Mouse (Mus musculus) midbrain, embryonic 14.5 days (tissue): ENCODE measurements at regions not wholly inside any gene's neighbourhood (a gene's known extent, or its start where the extent isn't known, plus 50 kb on each side); places are given as distances from the start of the nearest gene placed in this dataset.

Experiments
- ATAC-seq: fragments of 200-750 bp; cut with Nextera tagmentation; 2 replicates; pipeline ENCODE4 v1.8.0; 2017; ENCODE audit warnings: moderate number of reproducible peaks, moderate library complexity; ENCODE audit not compliant: low FRiP score, low TSS enrichment
- DNase-seq: peaks from one replicate; pipeline ENCODE4 v3.0.0-alpha.2; 2015
- H3K27ac ChIP-seq: fragments of 300-500 bp; sonication (generic); replicated peaks from 2 replicates; pipeline ENCODE4 v1.5.1; 2014; ENCODE audit warnings: mild to moderate bottlenecking, low read depth, low read length, moderate library complexity
- H3K27me3 ChIP-seq: fragments of 300-500 bp; sonication (generic); 2 replicates; pipeline ENCODE4 v1.6.1; 2014; ENCODE audit warnings: low read length, control low read depth, mixed read lengths; ENCODE audit not compliant: control insufficient read depth, insufficient read depth
- H3K36me3 ChIP-seq: fragments of 300-500 bp; sonication (generic); 2 replicates; pipeline ENCODE4 v1.6.1; 2014; ENCODE audit warnings: low read length, control low read depth; ENCODE audit not compliant: control insufficient read depth, insufficient read depth
- H3K4me1 ChIP-seq: fragments of 300-500 bp; sonication (generic); 2 replicates; pipeline ENCODE4 v1.6.1; 2014; ENCODE audit warnings: mild to moderate bottlenecking, antibody characterized with exemption, low read length, control low read depth; ENCODE audit not compliant: control insufficient read depth, insufficient read depth
- H3K4me2 ChIP-seq: fragments of 300-500 bp; sonication (generic); 2 replicates; pipeline ENCODE4 v1.6.1; 2014; ENCODE audit warnings: mild to moderate bottlenecking, low read length, moderate library complexity
- H3K4me3 ChIP-seq: fragments of 300-500 bp; sonication (generic); replicated peaks from 2 replicates; pipeline ENCODE4 v1.5.1; 2014; ENCODE audit warnings: low read depth, low read length
- H3K9ac ChIP-seq: fragments of 300-500 bp; sonication (generic); replicated peaks from 2 replicates; pipeline ENCODE4 v1.6.1; 2014; ENCODE audit warnings: mild to moderate bottlenecking, low read length, moderate library complexity
- H3K9me3 ChIP-seq: fragments of 300-500 bp; sonication (generic); 2 replicates; pipeline ENCODE4 v1.6.1; 2016; ENCODE audit warnings: low read length, control low read depth, mixed read lengths; ENCODE audit not compliant: control insufficient read depth
- WGBS: fragments of 180-500 bp; shearing (Covaris S2); extraction: QIAGEN DNeasy Blood & Tissue Kit; methylation state at CpG from one replicate; pipeline ENCODE4 v1.1.7; 2014; 5-methylcytosine and 5-hydroxymethylcytosine counted together

DNA sequence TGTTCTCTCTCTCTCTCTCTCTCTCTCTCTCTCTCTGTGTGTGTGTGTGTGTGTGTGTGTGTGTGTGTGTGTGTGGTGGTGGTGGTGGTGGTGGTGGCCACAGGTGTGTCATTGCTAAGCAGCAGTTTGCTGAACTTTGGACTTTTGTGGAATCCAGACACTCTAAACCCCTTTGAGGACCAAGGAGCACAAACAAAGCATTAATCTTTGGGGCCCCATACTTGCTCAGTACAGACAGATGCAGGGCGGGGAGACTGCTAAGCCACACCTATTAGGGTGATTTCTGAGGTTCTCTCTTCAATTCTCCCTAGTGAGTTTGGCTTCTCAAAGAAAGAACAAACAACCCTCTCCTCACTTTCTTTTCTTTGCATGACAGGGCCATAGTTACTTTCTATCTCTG lies 158.1 kb upstream of the Ctnnb1 start:
- H3K36me3 ChIP-seq = no peaks in the 10 kb centered on the region
- no peak overlapping the region for H3K4me2 ChIP-seq
- no peaks in the 10 kb centered on the region for H3K9me3 ChIP-seq
- ATAC-seq = no peak
- no peak overlapping the region for H3K27ac ChIP-seq
- H3K4me3 ChIP-seq = no peak overlapping the region
- 48% methylated on average over 1 of the region's 1 CpGs for whole genome bisulfite sequencing
- H3K4me1 ChIP-seq = 0 out of 2 replicates have a peak, but pooled peaks cover 6% of the 10 kb centered on the region
- no peak for DNase-seq
- H3K9ac ChIP-seq = no peak overlapping the region
- no peaks in the 10 kb centered on the region for H3K27me3 ChIP-seq

DNA sequence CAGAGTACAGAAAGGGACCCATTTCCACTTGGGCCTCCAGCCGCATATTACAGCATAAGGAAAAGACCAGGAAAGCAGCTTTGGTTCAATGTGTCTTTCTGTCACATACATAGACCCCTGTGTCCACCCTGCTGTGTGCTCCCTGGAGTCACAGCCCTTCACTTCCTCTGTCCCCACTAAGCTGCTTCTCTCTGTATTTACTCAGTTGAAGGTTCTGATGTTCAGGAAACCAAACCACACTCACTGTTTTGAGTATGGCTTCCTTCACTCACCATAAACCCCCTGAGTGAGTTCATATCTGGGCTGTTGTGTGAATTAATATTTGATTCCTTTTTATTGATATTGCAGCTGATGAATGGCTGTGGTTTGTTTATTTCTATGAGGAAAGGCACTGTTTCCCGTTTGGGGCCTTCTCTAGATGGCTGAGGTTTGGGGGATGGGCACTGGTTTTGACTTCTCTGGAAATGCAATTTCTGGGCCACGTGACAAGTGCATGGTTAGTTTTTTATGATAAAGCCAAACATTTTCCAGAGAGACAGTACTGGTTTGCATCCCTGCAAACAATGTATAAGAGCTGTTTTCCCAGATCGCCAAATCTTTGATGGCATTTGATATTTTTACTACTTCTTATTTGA lies 157.0 kb upstream of the Ctnnb1 start:
- no peak overlapping the region for H3K9ac ChIP-seq
- no peak overlapping the region for H3K27ac ChIP-seq
- DNase-seq (no peak), ATAC-seq (no peak)
- 0 out of 2 replicates have a peak, but pooled peaks cover 6% of the 10 kb centered on the region for H3K4me1 ChIP-seq
- no peak overlapping the region for H3K4me3 ChIP-seq
- H3K36me3 ChIP-seq = no peaks in the 10 kb centered on the region
- WGBS = 60% methylated on average over 4 of the region's 4 CpGs
- H3K9me3 ChIP-seq = no peaks in the 10 kb centered on the region
- H3K4me2 ChIP-seq = no peak overlapping the region
- H3K27me3 ChIP-seq = no peaks in the 10 kb centered on the region

DNA sequence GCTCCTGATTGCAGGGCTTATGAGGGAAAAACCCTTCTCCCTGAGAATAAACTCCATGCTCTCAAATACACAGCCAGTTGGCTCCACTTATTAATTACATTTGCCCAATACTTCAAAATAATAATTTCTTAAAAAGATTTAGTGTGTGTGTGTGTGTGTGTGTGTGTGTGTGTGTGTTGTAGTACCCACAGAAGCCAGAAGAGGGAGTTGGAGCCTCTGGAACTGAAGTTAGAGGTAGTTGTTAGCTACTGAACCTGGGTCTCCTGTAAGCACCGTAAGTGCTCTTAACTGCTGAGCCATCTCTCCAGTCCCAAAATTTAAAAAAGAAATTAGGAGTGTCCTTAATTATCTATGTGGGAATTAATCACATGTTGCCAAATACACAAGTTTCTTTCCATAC lies 154.8 kb upstream of the Ctnnb1 start:
- no peak overlapping the region for H3K27ac ChIP-seq
- no peaks in the 10 kb centered on the region for H3K36me3 ChIP-seq
- no peak overlapping the region for H3K9ac ChIP-seq
- H3K4me3 ChIP-seq = no peak overlapping the region
- no peak overlapping the region for H3K4me2 ChIP-seq
- 93% methylated on average over 1 of the region's 1 CpGs for WGBS
- no peaks in the 10 kb centered on the region for H3K9me3 ChIP-seq
- no peaks in the 10 kb centered on the region for H3K27me3 ChIP-seq
- ATAC-seq (no peak), DNase-seq (no peak)
- H3K4me1 ChIP-seq = 0 out of 2 replicates have a peak, but pooled peaks cover 6% of the 10 kb centered on the region

DNA sequence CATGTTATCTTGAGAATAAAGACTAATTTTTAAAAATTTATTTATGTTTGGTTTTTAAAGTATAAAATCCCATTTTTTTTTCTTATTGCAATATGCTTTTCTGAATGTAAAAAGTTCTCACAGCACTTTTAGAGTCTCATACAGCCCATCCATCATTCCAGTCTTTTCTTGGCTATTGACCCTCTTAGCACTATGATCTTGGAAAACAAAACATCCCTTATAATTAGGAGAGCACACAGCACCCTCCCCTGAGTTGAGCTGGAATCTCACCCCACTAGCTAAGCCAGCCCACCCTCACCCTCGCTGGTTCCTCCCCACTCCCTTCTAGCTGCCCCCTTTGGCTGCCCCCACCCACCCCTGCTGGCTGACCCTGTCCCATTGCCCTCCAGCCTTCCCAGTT lies 154.2 kb upstream of the Ctnnb1 start:
- 0 out of 2 replicates have a peak, but pooled peaks cover 1% of the 10 kb centered on the region for H3K4me1 ChIP-seq
- H3K27ac ChIP-seq = no peak overlapping the region
- no peak for ATAC-seq
- no peaks in the 10 kb centered on the region for H3K9me3 ChIP-seq
- H3K4me3 ChIP-seq = no peak overlapping the region
- H3K27me3 ChIP-seq = no peaks in the 10 kb centered on the region
- 40% methylated on average over 1 of the region's 1 CpGs for WGBS
- no peak for DNase-seq
- no peak overlapping the region for H3K4me2 ChIP-seq
- H3K36me3 ChIP-seq = no peaks in the 10 kb centered on the region
- no peak overlapping the region for H3K9ac ChIP-seq

DNA sequence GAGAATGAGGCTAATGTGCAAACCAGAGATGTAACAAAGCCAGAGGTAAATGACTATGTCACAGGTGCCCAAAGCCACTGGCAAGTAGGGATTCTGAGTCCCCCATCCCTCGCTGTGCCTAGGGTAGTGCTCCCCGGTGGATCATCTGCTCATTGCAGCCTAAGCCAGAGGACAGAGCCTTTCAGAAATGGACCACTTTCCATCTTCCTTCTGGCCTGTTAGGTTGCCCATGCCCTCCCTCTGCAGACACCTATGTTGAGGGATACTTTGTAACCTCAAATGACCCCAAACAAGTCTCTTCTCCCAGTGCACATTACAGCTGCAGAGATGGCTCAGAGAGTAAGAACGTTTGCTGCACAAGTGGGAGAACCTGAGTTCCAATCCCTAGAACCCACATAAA lies 153.3 kb upstream of the Ctnnb1 start:
- H3K9me3 ChIP-seq = no peaks in the 10 kb centered on the region
- no peak for ATAC-seq
- 54% methylated on average over 3 of the region's 3 CpGs for WGBS
- no peaks in the 10 kb centered on the region for H3K4me1 ChIP-seq
- no peak overlapping the region for H3K27ac ChIP-seq
- no peak overlapping the region for H3K4me3 ChIP-seq
- H3K27me3 ChIP-seq = no peaks in the 10 kb centered on the region
- no peaks in the 10 kb centered on the region for H3K36me3 ChIP-seq
- no peak overlapping the region for H3K4me2 ChIP-seq
- no peak for DNase-seq
- H3K9ac ChIP-seq = no peak overlapping the region

DNA sequence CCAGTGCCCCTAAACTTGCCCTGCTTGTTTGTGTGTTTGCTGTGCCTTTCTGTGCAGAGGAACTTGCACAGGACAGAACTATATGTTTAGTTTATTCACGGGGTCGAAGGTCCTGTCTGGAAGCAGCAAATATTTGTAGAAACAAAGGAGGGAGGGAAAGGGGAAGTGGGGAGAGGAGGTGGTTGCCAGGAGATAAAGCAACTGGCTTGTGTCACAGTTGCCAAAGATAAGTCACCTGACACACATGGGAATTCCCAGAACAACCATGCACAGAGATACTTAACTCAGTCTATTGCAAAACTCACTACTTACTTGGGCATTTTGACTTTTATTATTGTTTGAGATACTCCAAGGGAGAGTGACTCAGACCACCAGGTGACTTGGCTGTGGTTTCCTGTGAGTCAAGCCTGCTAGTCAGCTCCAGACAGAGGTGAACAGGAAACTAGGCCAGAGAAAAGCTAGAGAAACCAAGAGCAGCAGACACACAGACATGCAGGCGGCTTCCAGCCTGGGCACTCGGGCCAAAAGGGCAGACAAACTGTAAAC lies 152.5 kb upstream of the Ctnnb1 start:
- Histone ChIP-seq H3K27ac (no peak overlapping the region), H3K4me2 (no peak overlapping the region)
- WGBS = 76% methylated on average over 4 of the region's 4 CpGs

DNA sequence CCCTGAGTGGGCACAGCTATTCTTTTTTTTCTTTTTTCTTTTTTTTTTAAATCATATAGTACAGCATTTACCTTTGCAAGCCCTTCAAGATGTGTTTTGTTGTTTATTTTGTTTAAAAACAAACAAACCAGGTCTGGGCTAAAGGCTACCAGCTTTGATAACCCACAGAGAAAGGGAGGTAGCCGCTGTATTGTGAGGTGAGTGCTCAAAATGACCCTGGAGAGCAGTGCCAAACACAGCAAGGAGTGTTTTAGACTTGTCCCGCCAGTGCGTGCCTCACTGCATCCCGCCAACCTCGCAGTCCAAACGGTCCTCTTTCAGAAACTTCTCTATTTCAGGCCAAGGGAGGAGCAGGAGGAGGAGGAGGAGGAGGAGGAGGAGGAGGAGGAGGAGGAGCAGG lies 152.0 kb upstream of the Ctnnb1 start:
- WGBS = 70% methylated on average over 6 of the region's 6 CpGs
- Histone ChIP-seq H3K27me3 (no peaks in the 10 kb centered on the region), H3K27ac (no peak overlapping the region), H3K4me3 (no peak overlapping the region), H3K9me3 (no peaks in the 10 kb centered on the region), H3K9ac (no peak overlapping the region), H3K36me3 (no peaks in the 10 kb centered on the region), H3K4me2 (no peak overlapping the region), H3K4me1 (no peaks in the 10 kb centered on the region)
- DNase-seq = no peak
- no peak for ATAC-seq

More for the DNA sequence above, 152.5 kb upstream of the Ctnnb1 start:
- ATAC-seq (no peak), DNase-seq (no peak)
- Histone ChIP-seq H3K4me3 (no peak overlapping the region), H3K27me3 (no peaks in the 10 kb centered on the region), H3K36me3 (no peaks in the 10 kb centered on the region), H3K9ac (no peak overlapping the region), H3K9me3 (no peaks in the 10 kb centered on the region), H3K4me1 (no peaks in the 10 kb centered on the region)

DNA sequence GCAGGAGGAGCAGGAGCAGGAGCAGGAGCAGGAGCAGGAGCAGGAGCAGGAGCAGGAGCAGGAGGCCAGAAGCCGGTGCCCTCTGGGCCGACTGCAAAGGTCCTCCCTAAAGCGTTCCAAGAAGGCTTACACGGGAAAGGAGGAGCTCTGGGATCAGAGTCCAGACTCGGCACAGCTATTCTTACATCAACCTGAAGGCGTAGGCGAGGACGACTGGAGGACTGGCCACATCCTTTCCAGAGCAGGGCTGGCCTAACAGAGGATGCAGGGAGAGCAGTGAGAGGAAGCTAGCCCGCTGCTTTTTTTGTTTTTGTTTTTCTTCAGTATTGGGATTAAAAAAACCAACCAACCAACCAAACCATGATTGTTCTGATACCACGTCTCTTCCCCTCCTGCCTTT lies 151.5 kb upstream of the Ctnnb1 start:
- no peak for ATAC-seq

DNA sequence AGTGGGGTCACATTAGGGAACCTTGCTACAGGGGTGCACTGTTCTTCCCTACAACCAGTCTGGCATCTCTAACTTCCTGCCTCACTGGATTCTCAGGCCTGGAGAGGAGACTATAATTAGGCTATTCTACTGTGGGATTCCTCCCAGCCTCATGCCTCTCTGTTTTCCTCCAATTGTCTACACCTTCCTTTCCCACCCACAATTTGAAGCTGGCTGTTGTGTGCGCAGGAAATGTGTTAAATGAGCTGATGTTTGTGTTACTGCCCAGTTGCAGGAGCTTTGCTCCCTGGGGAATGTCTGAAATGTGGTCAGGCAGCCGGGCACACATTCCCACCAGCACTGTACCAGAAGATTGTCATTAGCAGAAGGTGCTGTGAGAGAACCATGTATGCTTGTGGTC lies 150.6 kb upstream of the Ctnnb1 start:
- Histone ChIP-seq H3K9ac (no peak overlapping the region), H3K4me2 (no peak overlapping the region), H3K9me3 (no peaks in the 10 kb centered on the region), H3K27me3 (no peaks in the 10 kb centered on the region), H3K27ac (no peak overlapping the region), H3K36me3 (no peaks in the 10 kb centered on the region), H3K4me1 (no peaks in the 10 kb centered on the region), H3K4me3 (no peak overlapping the region)
- WGBS = 74% methylated on average over 2 of the region's 2 CpGs
- ATAC-seq (no peak), DNase-seq (no peak)

More for the DNA sequence above, 151.5 kb upstream of the Ctnnb1 start:
- 81% methylated on average over 10 of the region's 10 CpGs for WGBS
- H3K27me3 ChIP-seq = no peaks in the 10 kb centered on the region
- no peak for DNase-seq
- no peaks in the 10 kb centered on the region for H3K9me3 ChIP-seq
- H3K9ac ChIP-seq = no peak overlapping the region
- no peaks in the 10 kb centered on the region for H3K4me1 ChIP-seq
- H3K27ac ChIP-seq = no peak overlapping the region
- no peak overlapping the region for H3K4me2 ChIP-seq
- no peaks in the 10 kb centered on the region for H3K36me3 ChIP-seq
- no peak overlapping the region for H3K4me3 ChIP-seq
